Mouse (Mus musculus): Measurements from ENCODE around the gene Klf5. TPM values are rescaled to one million over a fixed set of nuclear protein-coding genes. Genes with fewer than 3 reads are reported as not detected.
A peak's percentile ranks its signal among the peaks of the same experiment; 100 is the strongest.

The Klf5 gene
- polyA plus RNA-seq, 1 experiment from 2014 or later = 3.7 TPM

GRCm38 (mm10) chr14:99280399-99280798 is 18.1 kb upstream of the Klf5 start:
- no peak overlapping the region for H3K9ac ChIP-seq (ENCODE audit: low read depth, low read length)
- H3K9me3 ChIP-seq (replicated peaks; ENCODE audit: control insufficient read depth, low read length, poor library complexity, severe bottlenecking) = no peaks in the 10 kb centered on the region
- H3K27me3 ChIP-seq (ENCODE audit: control insufficient read depth, insufficient read depth, low read depth, low read length) = no peaks in the 10 kb centered on the region; the same call in 1 of the 2 replicates
- H3K27ac ChIP-seq (ENCODE audit: low read length) = no peak overlapping the region
- ATAC-seq = no peak
- H3K36me3 ChIP-seq (ENCODE audit: control insufficient read depth, insufficient read depth, low read length) = no peaks in the 10 kb centered on the region
- 87% methylated on average over 5 of the region's 5 CpGs for WGBS
- H3K4me3 ChIP-seq (ENCODE audit: low read depth, low read length) = no peak overlapping the region
- no peak overlapping the region for H3K4me2 ChIP-seq (ENCODE audit: low read length)
- H3K4me1 ChIP-seq (ENCODE audit: control insufficient read depth, insufficient read depth, low read length) = no peaks in the 10 kb centered on the region

GRCm38 (mm10) chr14:99280825-99281433 is 17.6 kb upstream of the Klf5 start:
- Histone ChIP-seq H3K27ac (ENCODE audit: low read length) (no peak overlapping the region), H3K27me3 (ENCODE audit: control insufficient read depth, insufficient read depth, low read depth, low read length) (no peaks in the 10 kb centered on the region; the same call in 1 of the 2 replicates), H3K4me1 (ENCODE audit: control insufficient read depth, insufficient read depth, low read length) (no peaks in the 10 kb centered on the region), H3K4me3 (ENCODE audit: low read depth, low read length) (no peak overlapping the region), H3K9me3 (replicated peaks; ENCODE audit: control insufficient read depth, low read length, poor library complexity, severe bottlenecking) (no peaks in the 10 kb centered on the region), H3K4me2 (ENCODE audit: low read length) (no peak overlapping the region), H3K9ac (ENCODE audit: low read depth, low read length) (no peak overlapping the region), H3K36me3 (ENCODE audit: control insufficient read depth, insufficient read depth, low read length) (no peaks in the 10 kb centered on the region)
- 89% methylated on average over 5 of the region's 5 CpGs for WGBS
- ATAC-seq = no peak

GRCm38 (mm10) chr14:99285486-99285885 is 13.0 kb upstream of the Klf5 start:
- H3K9ac ChIP-seq (ENCODE audit: low read depth, low read length) = no peak overlapping the region
- H3K4me1 ChIP-seq (ENCODE audit: control insufficient read depth, insufficient read depth, low read length) = no peaks in the 10 kb centered on the region
- whole genome bisulfite sequencing = 93% methylated on average over 4 of the region's 4 CpGs
- no peaks in the 10 kb centered on the region for H3K36me3 ChIP-seq (ENCODE audit: control insufficient read depth, insufficient read depth, low read length)
- no peak overlapping the region for H3K4me2 ChIP-seq (ENCODE audit: low read length)
- no peak overlapping the region for H3K27ac ChIP-seq (ENCODE audit: low read length)
- H3K4me3 ChIP-seq (ENCODE audit: low read depth, low read length) = no peak overlapping the region
- H3K9me3 ChIP-seq (replicated peaks; ENCODE audit: control insufficient read depth, low read length, poor library complexity, severe bottlenecking) = no peaks in the 10 kb centered on the region
- no peaks in the 10 kb centered on the region; the same call in 1 of the 2 replicates for H3K27me3 ChIP-seq (ENCODE audit: control insufficient read depth, insufficient read depth, low read depth, low read length)
- ATAC-seq = no peak

- Histone ChIP-seq H3K27me3 (ENCODE audit: control insufficient read depth, insufficient read depth, low read depth, low read length) (peaks cover 3% of the 10 kb centered on the region), H3K9me3 (replicated peaks; ENCODE audit: control insufficient read depth, low read length, poor library complexity, severe bottlenecking) (no peaks in the 10 kb centered on the region), H3K4me3 (ENCODE audit: low read depth, low read length) (no peak overlapping the region), H3K27ac (ENCODE audit: low read length) (no peak overlapping the region), H3K36me3 (ENCODE audit: control insufficient read depth, insufficient read depth, low read length) (no peaks in the 10 kb centered on the region), H3K4me2 (ENCODE audit: low read length) (no peak overlapping the region), H3K9ac (ENCODE audit: low read depth, low read length) (no peak overlapping the region), H3K4me1 (ENCODE audit: control insufficient read depth, insufficient read depth, low read length) (no peaks in the 10 kb centered on the region)
- WGBS = 97% methylated on average over 5 of the region's 5 CpGs
- no peak for ATAC-seq
These were observed 6.3 kb upstream of the Klf5 start for GRCm38 (mm10) chr14:99292176-99292575.

- Histone ChIP-seq H3K4me1 (ENCODE audit: control insufficient read depth, insufficient read depth, low read length) (peaks cover 3% of the 10 kb centered on the region), H3K4me3 (ENCODE audit: low read depth, low read length) (no peak overlapping the region), H3K9ac (ENCODE audit: low read depth, low read length) (no peak overlapping the region), H3K27me3 (ENCODE audit: control insufficient read depth, insufficient read depth, low read depth, low read length) (peaks cover 8% of the 10 kb centered on the region), H3K9me3 (replicated peaks; ENCODE audit: control insufficient read depth, low read length, poor library complexity, severe bottlenecking) (no peaks in the 10 kb centered on the region), H3K4me2 (ENCODE audit: low read length) (no peak overlapping the region), H3K27ac (ENCODE audit: low read length) (no peak overlapping the region), H3K36me3 (ENCODE audit: control insufficient read depth, insufficient read depth, low read length) (no peaks in the 10 kb centered on the region)
- WGBS = 93% methylated on average over 8 of the region's 8 CpGs
- no peak for ATAC-seq
These were observed 4.1 kb upstream of the Klf5 start for GRCm38 (mm10) chr14:99294424-99294823.

GRCm38 (mm10) chr14:99295606-99296341 is 2.7 kb upstream of the Klf5 start:
- Histone ChIP-seq H3K27ac (ENCODE audit: low read length) (no peak overlapping the region), H3K4me3 (ENCODE audit: low read depth, low read length) (no peak overlapping the region), H3K36me3 (ENCODE audit: control insufficient read depth, insufficient read depth, low read length) (no peaks in the 10 kb centered on the region), H3K4me1 (ENCODE audit: control insufficient read depth, insufficient read depth, low read length) (peaks cover 6% of the 10 kb centered on the region), H3K9ac (ENCODE audit: low read depth, low read length) (no peak overlapping the region), H3K27me3 (ENCODE audit: control insufficient read depth, insufficient read depth, low read depth, low read length) (peaks cover 8% of the 10 kb centered on the region), H3K4me2 (ENCODE audit: low read length) (no peak overlapping the region), H3K9me3 (replicated peaks; ENCODE audit: control insufficient read depth, low read length, poor library complexity, severe bottlenecking) (no peaks in the 10 kb centered on the region)
- WGBS = 56% methylated on average over 15 of the region's 15 CpGs
- no peak for ATAC-seq

GRCm38 (mm10) chr14:99299022-99299481 is 561 bp downstream of the Klf5 start:
- Histone ChIP-seq H3K4me2 (ENCODE audit: low read length) (peak overlapping the region; percentile 92), H3K4me1 (ENCODE audit: control insufficient read depth, insufficient read depth, low read length) (peaks cover 6% of the 10 kb centered on the region), H3K4me3 (ENCODE audit: low read depth, low read length) (peak overlapping the region; percentile 74), H3K9ac (ENCODE audit: low read depth, low read length) (peak overlapping the region; percentile 70), H3K9me3 (replicated peaks; ENCODE audit: control insufficient read depth, low read length, poor library complexity, severe bottlenecking) (no peaks in the 10 kb centered on the region), H3K27ac (ENCODE audit: low read length) (peak overlapping the region; percentile 50), H3K27me3 (ENCODE audit: control insufficient read depth, insufficient read depth, low read depth, low read length) (peaks cover 8% of the 10 kb centered on the region), H3K36me3 (ENCODE audit: control insufficient read depth, insufficient read depth, low read length) (no peaks in the 10 kb centered on the region)
- under 1% methylated on average over 56 of the region's 60 CpGs for WGBS
- peak; percentile 87 for ATAC-seq

- Histone ChIP-seq H3K4me2 (ENCODE audit: low read length) (peak overlapping the region; percentile 92), H3K4me3 (ENCODE audit: low read depth, low read length) (peak overlapping the region; percentile 74), H3K9me3 (replicated peaks; ENCODE audit: control insufficient read depth, low read length, poor library complexity, severe bottlenecking) (no peaks in the 10 kb centered on the region), H3K36me3 (ENCODE audit: control insufficient read depth, insufficient read depth, low read length) (no peaks in the 10 kb centered on the region), H3K9ac (ENCODE audit: low read depth, low read length) (peak overlapping the region; percentile 70), H3K4me1 (ENCODE audit: control insufficient read depth, insufficient read depth, low read length) (peaks cover 6% of the 10 kb centered on the region), H3K27me3 (ENCODE audit: control insufficient read depth, insufficient read depth, low read depth, low read length) (peaks cover 8% of the 10 kb centered on the region), H3K27ac (ENCODE audit: low read length) (no peak overlapping the region)
- WGBS = 4% methylated on average over 21 of the region's 21 CpGs
- no peak for ATAC-seq
These were observed 1.3 kb downstream of the Klf5 start for GRCm38 (mm10) chr14:99299701-99300191.

GRCm38 (mm10) chr14:99301472-99301871 is 3.0 kb downstream of the Klf5 start:
- Histone ChIP-seq H3K4me1 (ENCODE audit: control insufficient read depth, insufficient read depth, low read length) (peaks cover 6% of the 10 kb centered on the region), H3K4me2 (ENCODE audit: low read length) (no peak overlapping the region), H3K4me3 (ENCODE audit: low read depth, low read length) (no peak overlapping the region), H3K27ac (ENCODE audit: low read length) (no peak overlapping the region), H3K9me3 (replicated peaks; ENCODE audit: control insufficient read depth, low read length, poor library complexity, severe bottlenecking) (no peaks in the 10 kb centered on the region), H3K36me3 (ENCODE audit: control insufficient read depth, insufficient read depth, low read length) (no peaks in the 10 kb centered on the region), H3K9ac (ENCODE audit: low read depth, low read length) (no peak overlapping the region), H3K27me3 (ENCODE audit: control insufficient read depth, insufficient read depth, low read depth, low read length) (peaks cover 5% of the 10 kb centered on the region)
- no peak for ATAC-seq
- 60% methylated on average over 11 of the region's 11 CpGs for WGBS

Data from midbrain, embryonic 16.5 days (tissue).